Mouse (Mus musculus): ENCODE data around the gene Gm4553.

DNA sequence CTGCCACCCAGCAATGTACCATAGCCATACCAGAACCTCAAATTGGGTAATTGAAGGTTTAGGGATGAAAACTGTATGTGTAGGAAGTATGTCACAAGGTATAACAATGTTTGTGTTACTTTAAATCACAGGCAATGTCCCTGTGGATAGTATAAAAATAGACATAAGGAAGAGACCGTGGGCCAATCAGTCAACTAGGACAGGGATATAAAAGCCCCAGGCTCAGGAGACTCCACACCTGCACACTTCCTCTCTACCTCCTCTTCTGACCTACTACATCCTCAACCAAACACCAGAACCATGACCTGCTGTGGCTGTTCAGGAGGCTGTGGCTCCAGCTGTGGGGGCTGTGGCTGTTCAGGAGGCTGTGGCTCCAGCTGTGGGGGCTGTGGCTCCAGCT, 46.0 kb upstream of the Gm4553 start, which contains the start of gene Gm7579:
- TF ChIP-seq CTCF (IDR thresholded peaks at IDR 0.05; ENCODE audit: borderline replicate concordance, insufficient read depth, low read length) (no peak), POLR2A (IDR thresholded peaks at IDR 0.05; ENCODE audit: low read depth, low read length) (no peak)
